Mouse (Mus musculus): ENCODE measurements around the gene Bcr.

Gene Bcr

DNA sequence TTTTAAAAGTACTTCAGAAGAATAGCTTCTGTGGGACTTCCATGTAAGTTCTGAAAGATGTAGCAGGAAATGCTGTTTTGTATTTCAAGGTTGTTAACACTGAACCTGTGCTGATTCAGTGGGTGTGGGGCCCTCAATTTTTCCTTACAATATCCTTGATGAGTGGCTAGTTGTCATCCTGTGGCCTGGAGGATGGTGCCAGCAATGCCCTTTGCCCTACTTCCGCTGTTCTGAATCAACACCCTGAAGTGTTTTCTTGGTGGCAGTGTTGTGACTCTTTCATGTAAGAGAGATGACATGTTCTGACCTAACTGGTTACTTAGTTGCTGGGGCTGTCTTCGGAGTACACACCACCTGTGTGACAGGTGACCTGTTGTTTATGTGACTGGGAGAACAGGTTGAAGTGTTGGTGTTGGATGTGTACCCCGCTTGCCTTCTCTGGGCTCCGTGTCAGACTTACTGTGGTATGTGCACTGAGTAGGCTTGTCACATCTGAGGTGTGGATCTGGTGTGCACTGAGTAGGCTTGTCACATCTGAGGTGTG lies 172.3 kb downstream of the Bcr start:
- DNase-seq (ENCODE audit: extremely low spot score, low read depth, low spot score), result no peak

DNA sequence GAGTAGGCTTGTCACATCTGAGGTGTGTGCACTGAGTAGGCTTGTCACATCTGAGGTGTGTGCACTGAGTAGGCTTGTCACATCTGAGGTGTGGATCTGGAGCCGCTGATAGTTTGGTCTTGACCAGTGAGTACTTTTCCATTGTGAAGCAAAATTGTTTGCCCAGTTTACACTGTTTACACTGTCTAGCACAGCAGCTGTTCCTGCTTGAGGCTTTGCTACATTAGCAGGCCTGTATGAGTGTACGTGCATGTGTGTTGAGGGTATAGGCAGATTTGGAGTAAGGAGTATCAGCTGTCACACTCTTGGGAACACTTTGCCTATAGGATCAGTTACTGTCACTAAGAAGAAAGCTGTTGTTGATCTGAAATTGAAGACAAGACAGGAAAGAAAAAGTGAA lies 173.1 kb downstream of the Bcr start:
- no peak for DNase-seq (ENCODE audit: extremely low spot score, low read depth, low spot score)

All from hindlimb bud, embryonic 11.5 days (tissue).